Mouse (Mus musculus) lung, postnatal 10 days (tissue): Measurements from ENCODE around the gene Uap1.
"Not testable (repeated sequence)": the region's sequence is repeated elsewhere in the genome, so short reads cannot be mapped to it uniquely, and the experiment has no call there.

Source experiments
- DNase-seq: peaks from one replicate; pipeline ENCODE4 v3.0.0; 2021

Uap1 gene

GRCm38 (mm10) chr1:170110516-170111332 lies 64.0 kb downstream of the Uap1 start, which contains the start of gene Ddr2:
Gene Ddr2, minus strand, starts transcription at chr1:170110762.
- DNase-seq, result peak; percentile 76

GRCm38 (mm10) chr1:170109776-170110515 lies 64.8 kb downstream of the Uap1 start:
- DNase-seq, result no peak

- DNase-seq, result not testable (repeated sequence)
These were observed 71.9 kb downstream of the Uap1 start for GRCm38 (mm10) chr1:170102814-170103213.
